Mouse (Mus musculus): ENCODE measurements around the gene 4930558C23Rik. TPM values are rescaled to one million over a fixed set of nuclear protein-coding genes. Genes with fewer than 3 reads are reported as not detected.
"Not testable (repeated sequence)": the region's sequence is repeated elsewhere in the genome, so short reads cannot be mapped to it uniquely, and the experiment has no call there.

The 4930558C23Rik gene
- total RNA-seq, 2 experiments from 2014 or later, result not detected

- intact Hi-C loops (cut with DNase I; ENCODE audit: low total_unique reads), result no loop called here
- DNase-seq, result no peak
Observed at GRCm38 (mm10) chr3:95385401-95386075, 17.1 kb downstream of the 4930558C23Rik start.

- no peak for DNase-seq
- intact Hi-C loops (cut with DNase I; ENCODE audit: low total_unique reads), result no loop called here
Observed at GRCm38 (mm10) chr3:95373208-95373607, 29.4 kb downstream of the 4930558C23Rik start.

GRCm38 (mm10) chr3:95370101-95370500, 32.5 kb downstream of the 4930558C23Rik start:
- no peak for DNase-seq
- intact Hi-C loops (cut with DNase I; ENCODE audit: low total_unique reads), result no loop called here

GRCm38 (mm10) chr3:95360276-95360675, 42.4 kb downstream of the 4930558C23Rik start:
- intact Hi-C loops (cut with DNase I; ENCODE audit: low total_unique reads), result not testable (repeated sequence)

GRCm38 (mm10) chr3:95357746-95358145, 44.9 kb downstream of the 4930558C23Rik start:
- intact Hi-C loops (cut with DNase I; ENCODE audit: low total_unique reads), result no loop called here
- DNase-seq, result no peak

More at GRCm38 (mm10) chr3:95360276-95360675, 42.4 kb downstream of the 4930558C23Rik start:
- DNase-seq, result not testable (repeated sequence)

GRCm38 (mm10) chr3:95356701-95357449, 45.8 kb downstream of the 4930558C23Rik start, which contains the start of gene Setdb1:
TSS of gene Setdb1 (minus strand) at chr3:95357202.
- peak; percentile 94 for DNase-seq
- intact Hi-C loops (cut with DNase I; ENCODE audit: low total_unique reads), result not testable (repeated sequence)

- intact Hi-C loops (cut with DNase I; ENCODE audit: low total_unique reads); DNase-seq: not testable (repeated sequence)
Observed at GRCm38 (mm10) chr3:95355911-95356544, 46.6 kb downstream of the 4930558C23Rik start.

- DNase-seq, result no peak
Observed at GRCm38 (mm10) chr3:95349491-95349890, 53.1 kb downstream of the 4930558C23Rik start.

GRCm38 (mm10) chr3:95348343-95348742, 54.3 kb downstream of the 4930558C23Rik start:
- intact Hi-C loops (cut with DNase I; ENCODE audit: low total_unique reads), result loop anchor here (10.0 kb wide), 1 partner anchor 126 kb away; no protein-coding TSS in a partner anchor
- DNase-seq, result not testable (repeated sequence)

More at GRCm38 (mm10) chr3:95349491-95349890, 53.1 kb downstream of the 4930558C23Rik start:
- intact Hi-C loops (cut with DNase I; ENCODE audit: low total_unique reads), result loop anchor here (10.0 kb wide), 1 partner anchor 125 kb away; no protein-coding TSS in a partner anchor

GRCm38 (mm10) chr3:95346454-95346853, 56.2 kb downstream of the 4930558C23Rik start:
- DNase-seq, result no peak
- intact Hi-C loops (cut with DNase I; ENCODE audit: low total_unique reads), result loop anchor here (10.0 kb wide), 1 partner anchor 128 kb away; no protein-coding TSS in a partner anchor

GRCm38 (mm10) chr3:95343356-95344000, 59.2 kb downstream of the 4930558C23Rik start:
- intact Hi-C loops (cut with DNase I; ENCODE audit: low total_unique reads), result loop anchor here (10.0 kb wide), 1 partner anchor 131 kb away; no protein-coding TSS in a partner anchor
- not testable (repeated sequence) for DNase-seq

GRCm38 (mm10) chr3:95338251-95338650, 64.4 kb downstream of the 4930558C23Rik start:
- intact Hi-C loops (cut with DNase I; ENCODE audit: low total_unique reads), result no loop called here
- DNase-seq, result no peak

- no peak for DNase-seq
- intact Hi-C loops (cut with DNase I; ENCODE audit: low total_unique reads), result no loop called here
Observed at GRCm38 (mm10) chr3:95337345-95337744, 65.3 kb downstream of the 4930558C23Rik start.

Other genes with a start within 250 kb of the 4930558C23Rik start
- 100 to 1,000 TPM in 1 of 2 experiments, 10 to 100 TPM in 1; 97.1 to 106 TPM for gene Sema6c, start 242.4 kb downstream of the 4930558C23Rik start, total RNA-seq (2021)
- 1 to 10 TPM; 7.3 to 8.1 TPM for gene Gabpb2, start 184.9 kb downstream of the 4930558C23Rik start, total RNA-seq (2021)
- gene Cdc42se1, start 174.1 kb downstream of the 4930558C23Rik start, total RNA-seq (2021), result 10 to 100 TPM; 18.8 to 24.5 TPM
- gene Mllt11, start 170.7 kb downstream of the 4930558C23Rik start, total RNA-seq (2021), result 10 to 100 TPM; 41.2 to 43.5 TPM
- gene Gm128, start 161.2 kb downstream of the 4930558C23Rik start, total RNA-seq (2021), result under 1 TPM in 1 of 2 experiments, not detected in 1; 0.16 TPM
- not detected for gene Bnipl, start 151.6 kb downstream of the 4930558C23Rik start, total RNA-seq (2021)
- 10 to 100 TPM; 19.6 to 22.5 TPM for gene Mindy1, start 121.5 kb downstream of the 4930558C23Rik start, total RNA-seq (2021)
- gene Prune1, start 120.8 kb downstream of the 4930558C23Rik start, total RNA-seq (2021), result 10 to 100 TPM; 35.3 to 35.6 TPM
- under 1 TPM; 0.18 to 0.27 TPM for gene Anxa9, start 95.7 kb downstream of the 4930558C23Rik start, total RNA-seq (2021)
- 10 to 100 TPM; 27.8 to 33.2 TPM for gene Cers2, start 88.0 kb downstream of the 4930558C23Rik start, total RNA-seq (2021)
- gene Setdb1, start 45.6 kb downstream of the 4930558C23Rik start, total RNA-seq (2021), result 10 to 100 TPM; 10.4 to 12.8 TPM
- 10 to 100 TPM; 38.8 to 39.3 TPM for gene Arnt, start 31.5 kb upstream of the 4930558C23Rik start, total RNA-seq (2021)
- gene Ctsk, start 96.4 kb upstream of the 4930558C23Rik start, total RNA-seq (2021), result 10 to 100 TPM; 19.3 to 21.5 TPM
- gene Ctss, start 123.9 kb upstream of the 4930558C23Rik start, total RNA-seq (2021), result 1 to 10 TPM; 3.5 to 3.8 TPM
- gene Hormad1, start 156.8 kb upstream of the 4930558C23Rik start, total RNA-seq (2021), result not detected
- gene Golph3l, start 186.1 kb upstream of the 4930558C23Rik start, total RNA-seq (2021), result 10 to 100 TPM; 13.6 to 14.5 TPM
- gene Ensa, start 222.2 kb upstream of the 4930558C23Rik start, total RNA-seq (2021), result 10 to 100 TPM; 78.4 to 79.8 TPM

All from gastrocnemius, postnatal 14 days (tissue).